Mouse (Mus musculus): ENCODE data around the gene Plpp7. TPM values are rescaled to one million over a fixed set of nuclear protein-coding genes. Genes with fewer than 3 reads are reported as not detected.

The Plpp7 gene
- polyA plus RNA-seq, 1 experiment = 3.3 TPM

DNA sequence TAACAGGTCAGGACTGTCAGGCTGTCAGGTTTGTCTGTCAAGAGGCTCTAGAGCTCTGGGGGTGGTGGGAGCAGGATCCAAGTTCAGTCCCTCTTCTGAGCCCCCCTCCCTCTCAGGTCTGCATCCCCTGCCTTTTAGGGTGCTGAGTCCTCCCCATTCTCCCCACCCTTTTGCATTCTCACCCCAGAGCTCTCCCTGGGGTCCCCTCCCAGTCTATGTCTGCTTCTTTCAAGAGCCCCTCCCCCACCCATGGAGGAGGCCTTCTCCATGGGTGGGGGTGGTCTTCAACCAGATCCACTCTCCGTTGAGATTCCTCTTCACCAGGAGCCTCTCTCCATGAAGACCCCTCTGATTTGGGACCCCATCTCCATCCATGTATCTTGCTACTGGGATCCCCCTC is 54.8 kb downstream of the Plpp7 start:
- Histone ChIP-seq H3K9me3 (no peaks in the 10 kb centered on the region), H3K36me3 (replicated peaks; ENCODE audit: low read length) (no peaks in the 10 kb centered on the region), H3K27me3 (replicated peaks) (no peaks in the 10 kb centered on the region), H3K4me3 (replicated peaks) (peak overlapping the region; percentile 97), H3K4me1 (peaks cover 53% of the 10 kb centered on the region)
- TF ChIP-seq GATA1 (IDR thresholded peaks at IDR 0.05; ENCODE audit: borderline replicate concordance, low read length) = no peak
- no peak for TF ChIP-seq FLI1 (IDR thresholded peaks at IDR 0.05; ENCODE audit: low read length)

DNA sequence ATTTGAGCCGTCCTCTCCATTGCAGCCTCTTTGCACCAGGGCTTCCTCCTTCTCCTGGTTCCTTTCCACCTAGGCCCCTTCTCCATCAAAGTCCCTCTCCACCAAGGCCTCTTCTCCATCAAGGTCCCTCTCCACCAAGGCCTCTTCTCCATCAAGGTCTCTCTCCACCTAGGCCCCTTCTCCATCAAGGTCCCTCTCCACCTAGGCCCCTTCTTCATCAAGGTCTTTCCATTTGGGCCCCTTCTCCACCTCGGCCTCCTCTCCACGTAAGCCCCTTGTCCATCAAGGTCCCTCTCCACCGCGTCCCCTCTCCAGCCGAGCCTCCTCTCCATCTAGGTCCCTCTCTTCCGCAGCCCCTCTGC is 55.2 kb downstream of the Plpp7 start:
- Histone ChIP-seq H3K4me3 (replicated peaks) (peak overlapping the region; percentile 97), H3K4me1 (peaks cover 53% of the 10 kb centered on the region)
- TF ChIP-seq GATA1 (IDR thresholded peaks at IDR 0.05; ENCODE audit: borderline replicate concordance, low read length) (no peak), FLI1 (IDR thresholded peaks at IDR 0.05; ENCODE audit: low read length) (no peak)

DNA sequence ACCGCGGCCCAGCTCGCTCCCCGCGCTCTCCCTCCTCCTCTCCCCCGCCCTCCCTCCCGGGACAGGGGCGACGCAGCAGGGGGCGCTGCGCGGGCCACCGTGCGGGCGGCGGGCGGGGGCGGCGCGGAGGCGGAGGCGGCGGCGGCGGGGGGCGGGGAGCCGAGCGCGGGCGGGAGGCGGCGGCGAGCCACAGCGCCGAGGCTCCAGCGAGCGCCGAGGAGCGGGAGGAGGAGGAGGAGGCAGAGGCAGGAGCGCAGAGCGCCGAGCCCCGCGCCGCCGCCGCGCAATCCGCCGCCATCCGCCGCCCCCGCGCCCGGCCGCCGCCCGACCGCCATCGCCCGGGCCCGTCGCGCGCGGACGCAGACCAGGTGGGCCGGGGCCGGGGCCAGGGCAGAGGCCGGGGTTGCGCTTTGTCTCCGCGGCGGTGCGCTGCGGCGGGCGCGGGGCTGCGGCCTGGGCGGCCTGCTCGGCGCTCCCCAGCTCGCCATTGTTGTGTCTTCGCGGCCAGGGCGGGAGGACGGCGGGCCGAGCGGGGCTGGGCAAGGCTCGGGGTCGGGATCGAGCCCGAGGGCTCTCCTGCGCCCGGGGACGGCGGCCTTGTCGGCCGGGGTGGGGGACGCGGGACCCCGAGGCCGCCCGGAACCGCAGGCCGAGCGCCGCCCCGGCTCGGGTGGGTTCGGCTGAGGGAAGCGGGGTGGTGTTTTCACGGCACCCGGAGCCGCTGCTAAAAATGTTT is 55.8 kb downstream of the Plpp7 start, which contains the start of gene Prrc2b:
Prrc2b (plus strand) TSS at position 159 of the 736 bp plus-strand sequence.
- peaks cover 59% of the 10 kb centered on the region for H3K4me1 ChIP-seq
- peaks cover 5% of the 10 kb centered on the region for H3K36me3 ChIP-seq (replicated peaks; ENCODE audit: low read length)
- no peaks in the 10 kb centered on the region for H3K9me3 ChIP-seq
- peak within 1 kb of the TSS; percentile 97 for H3K4me3 ChIP-seq (replicated peaks)
- H3K27me3 ChIP-seq (replicated peaks) = no peaks in the 10 kb centered on the region
- TF ChIP-seq GATA1 (IDR thresholded peaks at IDR 0.05; ENCODE audit: borderline replicate concordance, low read length) (no peak), FLI1 (IDR thresholded peaks at IDR 0.05; ENCODE audit: low read length) (no peak)

More for the DNA sequence above, 55.2 kb downstream of the Plpp7 start:
- H3K9me3 ChIP-seq = no peaks in the 10 kb centered on the region
- H3K36me3 ChIP-seq (replicated peaks; ENCODE audit: low read length) = peaks cover under 1% of the 10 kb centered on the region
- H3K27me3 ChIP-seq (replicated peaks) = no peaks in the 10 kb centered on the region

DNA sequence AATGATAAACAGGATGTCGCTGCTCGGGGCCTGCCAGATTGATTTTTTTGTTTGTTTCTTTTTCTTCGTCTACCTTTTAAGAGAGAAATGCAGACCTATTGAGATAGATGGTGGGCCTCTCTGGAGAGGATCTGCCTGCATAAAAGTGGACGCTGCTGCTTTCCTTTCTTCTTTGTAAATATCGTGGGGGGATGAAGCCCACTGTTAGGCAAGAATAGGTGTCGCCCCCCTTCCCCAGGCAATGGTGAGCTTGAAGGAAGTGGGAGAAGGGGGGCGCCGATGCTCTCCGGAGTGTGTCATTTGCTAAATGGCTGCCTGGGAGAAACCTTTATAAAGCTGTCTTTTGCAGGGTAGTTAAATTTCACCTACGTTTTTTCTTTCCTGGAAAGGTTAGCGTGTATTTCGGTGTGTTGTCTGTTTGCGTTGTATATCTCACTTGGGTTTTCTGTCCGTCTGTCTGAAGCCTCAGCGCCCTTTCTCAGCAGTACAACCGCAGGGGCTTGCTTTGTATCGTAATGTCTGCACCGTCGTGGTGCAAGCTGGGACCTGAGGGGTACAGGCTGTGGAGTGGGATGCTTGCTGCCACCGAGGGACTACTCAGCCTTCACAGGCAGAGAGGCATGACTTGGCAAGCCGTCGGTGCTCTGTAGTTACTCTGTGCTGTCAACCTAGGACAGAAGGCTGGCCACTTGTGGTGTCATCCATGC is 56.5 kb downstream of the Plpp7 start:
- H3K4me1 ChIP-seq = peaks cover 62% of the 10 kb centered on the region
- no peak for TF ChIP-seq FLI1 (IDR thresholded peaks at IDR 0.05; ENCODE audit: low read length)
- H3K27me3 ChIP-seq (replicated peaks) = no peaks in the 10 kb centered on the region
- peak overlapping the region; percentile 97 for H3K4me3 ChIP-seq (replicated peaks)
- H3K9me3 ChIP-seq = no peaks in the 10 kb centered on the region
- H3K36me3 ChIP-seq (replicated peaks; ENCODE audit: low read length) = peaks cover 12% of the 10 kb centered on the region

DNA sequence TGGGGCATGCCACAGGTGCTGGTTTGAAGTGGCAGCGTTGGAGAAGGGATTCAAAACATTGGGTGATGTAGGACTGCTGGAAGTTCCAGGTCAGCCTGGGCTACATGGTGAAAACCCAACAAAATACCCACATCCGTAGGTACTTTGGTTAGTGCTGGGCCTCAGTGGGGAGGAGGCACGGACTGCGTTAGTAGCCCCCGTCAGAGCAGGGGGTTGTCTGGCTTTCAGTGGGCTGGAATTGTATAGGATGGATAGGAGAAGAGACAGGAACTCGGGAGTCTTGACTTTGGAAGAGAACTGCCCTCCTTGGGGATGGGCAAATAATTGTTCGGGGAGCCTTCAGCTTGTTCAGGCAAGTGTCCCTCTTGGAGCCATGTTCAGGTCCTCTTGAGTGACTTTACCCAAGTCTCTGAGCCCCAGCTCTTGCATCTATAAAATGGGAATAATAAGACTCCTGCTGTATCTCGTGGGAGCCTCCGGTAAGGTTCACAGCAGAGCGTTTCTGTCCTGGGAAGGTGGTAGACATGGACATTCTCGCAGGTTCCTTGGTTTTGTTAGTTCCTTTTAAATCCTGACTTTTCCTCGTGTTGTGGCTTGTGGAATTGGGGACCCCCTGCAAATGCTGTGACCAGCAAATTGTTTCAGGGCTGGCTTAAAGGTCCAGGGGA is 57.2 kb downstream of the Plpp7 start:
- H3K27me3 ChIP-seq (replicated peaks) = no peaks in the 10 kb centered on the region
- peaks cover 19% of the 10 kb centered on the region for H3K36me3 ChIP-seq (replicated peaks; ENCODE audit: low read length)
- peaks cover 67% of the 10 kb centered on the region for H3K4me1 ChIP-seq
- no peak for TF ChIP-seq GATA1 (IDR thresholded peaks at IDR 0.05; ENCODE audit: borderline replicate concordance, low read length)
- no peak for TF ChIP-seq FLI1 (IDR thresholded peaks at IDR 0.05; ENCODE audit: low read length)
- H3K9me3 ChIP-seq = no peaks in the 10 kb centered on the region
- H3K4me3 ChIP-seq (replicated peaks) = peak overlapping the region; percentile 97

DNA sequence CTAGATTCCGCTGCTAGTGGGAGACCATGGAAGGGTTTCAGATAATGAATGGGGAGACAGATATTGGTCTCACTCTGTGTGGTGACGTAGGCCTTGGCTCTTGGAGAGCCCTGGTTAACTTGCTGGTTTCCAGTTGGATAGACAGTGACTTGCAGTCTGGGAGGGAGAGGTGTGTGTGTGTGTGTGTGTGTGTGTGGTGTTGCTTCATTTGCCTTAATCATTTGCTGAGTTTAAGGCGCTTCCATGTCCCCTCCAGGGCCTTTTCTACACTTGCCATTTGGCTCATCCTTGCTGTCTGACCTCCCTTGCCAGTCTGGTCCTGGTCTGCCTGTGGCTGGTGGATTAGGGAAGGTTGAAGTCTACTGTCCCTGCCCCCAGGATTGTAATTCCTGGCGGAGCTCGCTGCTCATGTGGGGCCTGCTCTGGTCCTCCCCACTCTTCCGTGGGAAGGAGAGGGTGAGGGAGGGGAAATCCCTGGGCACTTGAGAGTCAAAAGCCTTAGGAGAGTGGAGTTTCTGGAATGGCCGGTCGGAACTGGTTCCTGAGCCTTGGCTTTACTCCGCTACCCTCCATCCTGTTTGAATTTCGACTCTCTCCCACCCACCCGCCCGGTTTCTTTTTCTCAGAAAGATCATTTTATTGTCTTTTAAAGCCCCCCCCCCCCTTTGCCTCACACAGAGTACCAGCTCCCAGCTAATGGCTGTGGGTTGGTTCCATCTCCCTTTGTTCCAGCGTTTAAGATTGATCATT is 57.9 kb downstream of the Plpp7 start:
- Histone ChIP-seq H3K27me3 (replicated peaks) (no peaks in the 10 kb centered on the region), H3K9me3 (no peaks in the 10 kb centered on the region), H3K36me3 (replicated peaks; ENCODE audit: low read length) (peaks cover 19% of the 10 kb centered on the region), H3K4me1 (peaks cover 73% of the 10 kb centered on the region), H3K4me3 (replicated peaks) (peak overlapping the region; percentile 97)
- no peak for TF ChIP-seq FLI1 (IDR thresholded peaks at IDR 0.05; ENCODE audit: low read length)

DNA sequence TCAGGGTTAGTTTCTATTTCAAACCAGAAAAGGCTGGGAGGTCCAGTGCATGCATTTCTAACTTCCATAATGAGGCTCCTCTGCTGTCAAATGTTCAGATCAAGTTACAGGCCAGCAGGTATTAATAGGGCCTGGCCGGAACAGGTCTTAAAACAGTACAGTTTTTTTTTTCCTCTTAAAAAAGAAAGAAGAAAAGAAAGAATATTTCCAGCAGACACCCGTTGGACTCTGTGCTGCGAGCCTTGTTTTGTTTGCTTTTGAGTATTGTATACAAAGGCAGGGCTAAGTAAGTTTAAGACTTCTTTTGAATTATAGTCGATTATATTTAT is 58.4 kb downstream of the Plpp7 start:
- H3K4me3 ChIP-seq (replicated peaks) = peak overlapping the region; percentile 97

DNA sequence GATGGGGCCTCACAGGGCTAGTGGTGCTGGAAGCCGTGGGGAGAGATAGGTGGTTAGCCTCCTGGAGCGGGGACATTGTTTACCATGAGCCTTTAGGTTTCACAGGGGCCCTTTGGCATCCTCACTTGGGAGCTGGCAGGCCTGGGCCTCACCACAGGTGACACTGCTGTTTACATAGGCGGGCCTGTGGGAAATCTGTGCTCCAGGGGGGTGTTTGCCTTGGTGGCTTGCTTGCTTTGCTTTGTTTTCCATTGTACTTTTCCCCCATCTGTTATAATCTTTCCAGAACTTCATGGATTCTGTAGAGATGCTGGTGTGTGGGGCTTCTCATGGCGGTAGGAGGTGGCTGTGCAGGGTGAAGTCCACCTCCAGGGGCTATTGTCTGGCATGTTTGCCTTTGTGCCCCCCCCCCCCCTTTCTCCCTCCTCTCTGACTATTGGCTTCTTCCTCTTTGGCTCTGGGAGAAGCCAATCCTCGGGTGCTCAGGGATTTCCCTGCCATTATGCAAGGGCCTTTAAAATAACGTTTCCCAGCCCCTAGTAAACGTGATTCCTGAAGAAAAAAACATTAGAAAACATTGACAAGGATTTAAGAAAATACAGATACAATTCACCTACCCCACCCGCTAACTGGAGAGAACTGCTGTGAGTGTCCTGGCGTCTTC is 59.1 kb downstream of the Plpp7 start:
- TF ChIP-seq GATA1 (IDR thresholded peaks at IDR 0.05; ENCODE audit: borderline replicate concordance, low read length) (no peak), FLI1 (IDR thresholded peaks at IDR 0.05; ENCODE audit: low read length) (no peak)
- Histone ChIP-seq H3K4me3 (replicated peaks) (peak overlapping the region; percentile 97), H3K4me1 (peaks cover 86% of the 10 kb centered on the region), H3K36me3 (replicated peaks; ENCODE audit: low read length) (peaks cover 30% of the 10 kb centered on the region), H3K27me3 (replicated peaks) (no peaks in the 10 kb centered on the region), H3K9me3 (no peaks in the 10 kb centered on the region)

More for the DNA sequence above, 58.4 kb downstream of the Plpp7 start:
- H3K9me3 ChIP-seq = no peaks in the 10 kb centered on the region
- no peaks in the 10 kb centered on the region for H3K27me3 ChIP-seq (replicated peaks)
- H3K4me1 ChIP-seq = peaks cover 79% of the 10 kb centered on the region
- TF ChIP-seq GATA1 (IDR thresholded peaks at IDR 0.05; ENCODE audit: borderline replicate concordance, low read length) = no peak
- TF ChIP-seq FLI1 (IDR thresholded peaks at IDR 0.05; ENCODE audit: low read length) = no peak
- H3K36me3 ChIP-seq (replicated peaks; ENCODE audit: low read length) = peaks cover 23% of the 10 kb centered on the region

DNA sequence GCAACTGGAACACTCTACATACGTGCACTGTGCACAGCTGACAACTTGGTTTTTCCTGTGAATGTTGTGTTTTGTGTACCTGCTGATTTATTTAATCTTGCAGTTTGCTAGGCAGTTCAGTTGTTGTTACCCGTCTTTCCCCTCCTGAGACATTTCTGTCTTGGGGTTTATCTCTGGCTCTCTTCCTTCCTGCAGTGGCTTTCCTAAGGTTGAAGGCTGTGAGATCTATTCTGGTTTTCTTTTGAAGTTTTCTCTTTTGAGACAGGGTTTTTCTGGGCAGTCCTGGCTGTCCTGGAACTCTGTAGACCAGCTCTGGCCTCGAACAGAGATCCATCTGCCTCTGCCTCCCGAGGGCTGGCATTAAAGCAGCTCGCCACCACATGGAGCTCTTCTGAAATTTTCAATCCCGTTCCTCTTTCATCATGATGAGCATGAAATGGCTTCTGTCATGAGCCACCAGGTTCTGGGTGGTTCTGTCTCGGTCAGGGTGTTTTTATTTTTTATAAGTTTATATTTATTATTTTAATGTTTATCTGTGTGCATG is 59.7 kb downstream of the Plpp7 start:
- no peaks in the 10 kb centered on the region for H3K27me3 ChIP-seq (replicated peaks)
- no peaks in the 10 kb centered on the region for H3K9me3 ChIP-seq
- peak overlapping the region; percentile 97 for H3K4me3 ChIP-seq (replicated peaks)
- peaks cover 37% of the 10 kb centered on the region for H3K36me3 ChIP-seq (replicated peaks; ENCODE audit: low read length)
- TF ChIP-seq GATA1 (IDR thresholded peaks at IDR 0.05; ENCODE audit: borderline replicate concordance, low read length) (no peak), FLI1 (IDR thresholded peaks at IDR 0.05; ENCODE audit: low read length) (no peak)
- H3K4me1 ChIP-seq = peaks cover 88% of the 10 kb centered on the region

All from megakaryocyte, embryonic 14.5 days (primary cell).